Mouse (Mus musculus) yolk sac, embryonic 10.5 days (tissue): ENCODE measurements at regions not wholly inside any gene's neighbourhood (a gene's known extent, or its start where the extent isn't known, plus 50 kb on each side); places are given as distances from the start of the nearest gene placed in this dataset.
A peak's percentile ranks its signal among the peaks of the same experiment; 100 is the strongest.

ENCODE experiments used
- DNase-seq: peaks from one replicate; pipeline ENCODE4 v3.0.0-alpha.2; 2017; ENCODE audit warnings: low spot score

DNA sequence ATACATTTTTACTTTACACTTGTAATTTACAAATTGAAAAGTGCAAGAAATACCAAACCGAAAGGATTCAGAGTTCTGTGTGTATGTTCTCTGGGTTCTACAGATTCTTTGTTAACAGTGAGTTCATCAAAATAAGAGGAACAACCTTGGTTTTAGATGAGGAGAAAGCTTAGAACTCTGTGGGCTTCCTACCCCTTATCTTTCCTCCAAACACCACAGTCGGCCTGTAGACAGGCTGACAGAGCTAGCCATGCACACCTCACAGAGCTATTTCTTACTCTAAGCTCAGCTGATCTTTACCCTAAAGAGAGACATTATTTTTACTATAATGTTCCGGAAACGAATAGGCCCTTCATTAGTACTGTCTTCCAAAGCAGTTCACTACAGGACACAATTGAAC is 67.7 kb upstream of the Zdhhc17 start:
- no peak for DNase-seq

- no peak for DNase-seq
These were observed 64.0 kb upstream of the Zdhhc17 start for GRCm38 (mm10) chr10:111073851-111074430.

DNA sequence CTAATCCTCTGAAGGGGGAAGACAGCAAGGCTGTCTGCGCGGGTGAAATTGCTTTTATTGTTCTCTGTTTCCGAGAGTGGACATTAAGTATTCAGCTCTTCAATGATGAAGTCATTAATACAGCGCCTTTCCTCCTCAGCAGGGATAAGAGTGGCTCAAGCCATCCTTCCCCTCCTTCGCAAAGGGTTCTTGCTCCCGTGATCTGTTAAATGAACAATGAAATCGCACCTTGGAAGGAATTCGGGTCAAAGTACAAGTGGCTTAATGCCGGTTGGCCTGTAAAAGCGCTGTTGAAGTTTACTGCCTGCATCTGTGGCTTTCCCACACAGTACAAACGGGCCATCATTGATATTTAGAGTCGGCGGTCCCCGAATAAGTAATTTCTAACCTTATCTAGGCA is 63.3 kb upstream of the Zdhhc17 start:
- DNase-seq = peak; percentile 69

DNA sequence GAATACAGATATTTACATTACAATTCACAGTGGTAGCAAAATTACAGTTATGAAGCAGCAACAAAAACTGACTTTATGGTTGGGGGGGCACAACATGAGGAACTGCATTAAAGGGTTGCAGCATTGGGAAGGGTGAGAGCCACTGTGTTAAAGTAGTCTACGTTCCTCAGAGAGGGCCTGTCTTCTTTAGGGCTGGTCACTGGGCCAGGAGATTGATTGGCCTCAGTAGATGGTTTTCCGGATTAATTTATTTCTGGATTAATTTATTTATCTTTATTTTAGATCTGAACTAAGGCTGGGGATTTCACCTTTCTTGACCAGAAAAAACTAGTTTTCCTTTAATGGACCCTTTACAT is 62.6 kb upstream of the Zdhhc17 start:
- no peak for DNase-seq

- no peak for DNase-seq
These were observed 62.0 kb upstream of the Zdhhc17 start for GRCm38 (mm10) chr10:111071805-111072553.

DNA sequence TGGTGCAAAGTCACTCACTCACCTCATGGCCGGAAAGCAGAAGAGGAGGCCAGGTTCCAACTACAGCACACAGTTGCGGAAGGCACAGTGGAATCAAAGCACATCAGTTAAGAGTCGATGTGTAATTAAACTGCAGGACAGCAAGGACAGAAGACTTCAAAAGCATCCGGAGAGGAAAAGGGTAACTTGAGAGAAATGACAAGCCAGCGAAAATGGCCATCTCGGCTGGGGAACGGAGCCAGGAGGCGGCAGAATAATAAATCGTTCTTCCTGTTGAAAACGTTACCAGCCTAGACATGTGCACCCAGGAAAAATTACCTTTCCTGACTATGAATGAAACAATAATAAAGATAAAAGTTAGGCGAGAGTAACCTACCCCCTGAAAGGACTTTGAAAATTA is 56.2 kb upstream of the Zdhhc17 start:
- no peak for DNase-seq

- DNase-seq = no peak
These were observed 50.7 kb upstream of the Zdhhc17 start for GRCm38 (mm10) chr10:111060626-111061025.
